Mouse (Mus musculus) thymus, postnatal 4 days (tissue): ENCODE measurements around the gene Nipa1.

Experiments
- DNase-seq: peaks from one replicate; pipeline ENCODE4 v3.0.0; 2021

Gene Nipa1

DNA sequence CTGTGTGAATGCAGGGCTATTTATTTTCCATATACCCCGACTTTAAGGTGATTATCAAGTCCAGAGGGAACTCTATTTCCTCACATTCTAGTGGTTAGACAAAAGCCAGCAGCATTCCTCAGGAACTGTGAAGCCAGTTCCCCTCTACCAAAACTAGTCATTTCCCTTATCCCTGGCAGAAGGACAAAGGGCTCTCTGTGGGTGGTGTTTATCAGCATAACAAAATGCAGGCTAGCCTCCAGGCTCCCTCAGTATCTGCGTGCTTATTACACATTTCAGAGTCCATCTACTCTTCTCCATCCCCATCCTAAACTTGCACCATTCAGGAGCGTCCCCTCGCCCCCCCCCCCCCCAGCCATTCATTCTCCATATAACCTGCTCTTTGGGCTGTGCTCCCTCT, 20.8 kb downstream of the Nipa1 start:
- DNase-seq = no peak

- DNase-seq = no peak
Observed at GRCm38 (mm10) chr7:55995013-55995412, 24.7 kb downstream of the Nipa1 start.

DNA sequence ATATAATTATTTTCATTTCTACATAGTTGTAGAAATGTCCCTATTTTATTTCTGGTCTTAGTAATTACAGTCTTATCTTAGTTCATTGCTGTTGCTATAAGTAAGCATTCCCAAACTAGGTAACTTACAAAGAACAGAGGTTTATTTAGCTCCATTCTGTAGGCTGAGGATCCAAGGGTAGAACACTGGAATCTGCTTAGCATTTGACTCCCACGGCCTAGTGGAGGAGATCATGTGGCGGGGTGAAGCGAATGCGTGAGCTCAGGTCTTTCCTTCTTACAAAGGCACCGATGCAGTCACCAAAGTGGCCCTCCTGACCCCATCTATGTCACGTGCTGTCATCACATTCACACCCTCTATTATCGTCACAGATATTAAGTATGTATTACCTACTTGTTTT, 27.9 kb downstream of the Nipa1 start:
- DNase-seq = no peak

GRCm38 (mm10) chr7:55991129-55991528, 28.6 kb downstream of the Nipa1 start:
- no peak for DNase-seq

GRCm38 (mm10) chr7:55986526-55987214, 33.1 kb downstream of the Nipa1 start:
- peak; percentile 87 for DNase-seq

DNA sequence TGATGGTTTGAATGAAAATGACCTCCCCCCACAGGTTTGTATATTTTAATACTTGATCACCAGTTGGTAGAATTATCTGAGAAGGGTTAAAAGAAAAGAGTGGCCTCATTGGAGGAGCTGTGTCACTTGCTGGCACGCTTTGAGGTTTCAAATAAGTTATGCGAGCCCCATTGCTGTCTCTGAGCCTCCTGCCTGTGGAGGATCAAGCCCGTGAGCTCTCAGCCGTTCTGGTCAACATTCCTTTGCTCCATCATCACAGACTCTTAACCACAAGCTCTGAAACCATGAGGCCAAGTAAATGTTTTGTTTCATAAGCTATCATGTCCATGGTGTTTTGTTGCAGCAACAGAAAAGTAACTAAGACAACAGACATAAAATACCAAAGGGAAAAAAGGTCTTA, 35.0 kb downstream of the Nipa1 start:
- no peak for DNase-seq

- no peak for DNase-seq
Observed at GRCm38 (mm10) chr7:55983107-55983506, 36.6 kb downstream of the Nipa1 start.

DNA sequence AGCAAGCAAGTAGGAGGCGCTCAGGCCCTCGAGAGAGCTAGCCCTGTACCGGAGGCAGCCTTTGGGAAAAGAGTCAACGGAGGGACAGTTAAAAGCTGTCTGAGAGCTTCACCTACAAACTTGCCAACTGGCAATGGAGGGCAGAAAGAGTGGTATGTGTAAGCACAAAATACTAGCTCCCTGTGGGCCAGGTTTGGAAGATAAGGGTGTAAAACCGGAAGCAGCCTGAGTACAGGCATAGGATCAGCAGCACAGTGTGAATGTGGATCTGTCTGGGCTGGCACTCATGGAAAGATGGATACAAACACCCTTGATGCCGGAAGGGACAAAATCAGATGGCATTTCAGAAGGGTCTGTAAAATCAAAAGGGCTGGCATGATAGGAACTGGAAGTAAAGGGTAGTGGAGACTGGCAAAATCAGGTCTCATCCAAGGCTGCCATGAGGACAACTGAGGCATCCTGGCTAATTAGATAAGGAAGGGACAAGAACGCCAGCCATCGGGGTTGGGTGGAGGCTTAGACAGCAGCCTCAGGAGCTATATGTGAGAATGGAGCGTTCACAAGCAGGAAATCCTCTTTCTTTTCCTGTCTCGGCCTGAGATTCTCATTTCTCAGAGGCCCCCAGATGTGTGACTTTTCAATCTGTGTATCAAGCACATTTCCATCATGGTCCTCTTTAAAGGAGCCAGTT, 37.6 kb downstream of the Nipa1 start:
- no peak for DNase-seq

DNA sequence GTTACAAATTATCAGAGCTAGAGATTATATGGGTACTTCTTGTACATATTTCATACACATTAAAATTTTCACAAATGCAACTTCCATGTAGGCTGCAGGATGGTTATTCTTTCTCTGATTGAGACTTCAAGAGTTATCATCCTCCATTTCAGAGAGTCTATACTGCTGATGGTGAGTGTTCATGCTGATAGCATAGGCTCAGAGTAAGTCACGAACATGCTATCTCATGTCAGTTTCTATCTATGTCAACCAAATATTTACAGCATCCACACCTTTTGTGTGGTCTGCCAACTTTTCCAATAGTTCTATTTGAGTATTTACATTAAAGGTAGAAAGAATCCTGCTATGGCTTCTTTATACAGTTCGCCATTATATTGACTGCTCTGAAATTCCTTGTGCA, 38.2 kb downstream of the Nipa1 start:
- DNase-seq = no peak

DNA sequence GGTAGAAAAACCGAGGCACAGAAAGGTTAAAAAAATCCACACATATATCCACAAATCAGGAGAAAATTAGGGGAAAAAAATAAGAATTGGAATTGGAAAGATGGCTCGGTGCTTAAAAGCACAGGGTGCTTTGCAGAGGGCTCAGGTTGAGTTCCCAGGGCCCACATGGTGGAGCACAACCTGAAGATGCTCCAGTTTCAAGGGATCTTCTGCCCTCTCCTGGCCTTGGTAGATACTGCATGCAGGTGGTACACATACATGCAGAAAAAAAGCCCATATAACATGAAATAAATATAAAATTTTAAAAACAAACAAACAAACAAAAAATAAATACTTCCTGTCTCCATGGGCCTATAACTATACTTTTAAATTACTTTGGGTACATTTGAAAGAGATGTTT, 45.3 kb downstream of the Nipa1 start:
- DNase-seq = peak; percentile 40

DNA sequence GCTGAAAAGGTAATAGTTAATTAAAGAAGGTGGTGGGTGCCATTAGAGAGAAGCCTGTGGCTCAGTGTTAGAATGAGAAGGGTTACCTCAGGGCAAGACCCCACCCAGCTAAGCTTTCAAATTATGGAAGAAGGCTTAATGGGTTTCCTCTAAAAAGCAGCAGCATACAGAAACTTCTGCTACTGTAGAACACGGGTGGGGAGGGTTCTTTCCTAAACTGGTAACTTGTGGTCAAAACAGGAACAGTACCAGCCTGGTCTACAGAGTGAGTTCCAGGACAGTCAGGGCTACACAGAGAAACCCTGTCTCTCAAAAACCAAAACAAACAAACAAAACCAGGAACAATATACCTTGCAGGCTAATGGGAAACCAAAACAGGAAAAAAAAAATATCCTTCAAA, 50.3 kb downstream of the Nipa1 start:
- DNase-seq = no peak

GRCm38 (mm10) chr7:55968258-55968901, 51.4 kb downstream of the Nipa1 start:
- peak; percentile 47 for DNase-seq

DNA sequence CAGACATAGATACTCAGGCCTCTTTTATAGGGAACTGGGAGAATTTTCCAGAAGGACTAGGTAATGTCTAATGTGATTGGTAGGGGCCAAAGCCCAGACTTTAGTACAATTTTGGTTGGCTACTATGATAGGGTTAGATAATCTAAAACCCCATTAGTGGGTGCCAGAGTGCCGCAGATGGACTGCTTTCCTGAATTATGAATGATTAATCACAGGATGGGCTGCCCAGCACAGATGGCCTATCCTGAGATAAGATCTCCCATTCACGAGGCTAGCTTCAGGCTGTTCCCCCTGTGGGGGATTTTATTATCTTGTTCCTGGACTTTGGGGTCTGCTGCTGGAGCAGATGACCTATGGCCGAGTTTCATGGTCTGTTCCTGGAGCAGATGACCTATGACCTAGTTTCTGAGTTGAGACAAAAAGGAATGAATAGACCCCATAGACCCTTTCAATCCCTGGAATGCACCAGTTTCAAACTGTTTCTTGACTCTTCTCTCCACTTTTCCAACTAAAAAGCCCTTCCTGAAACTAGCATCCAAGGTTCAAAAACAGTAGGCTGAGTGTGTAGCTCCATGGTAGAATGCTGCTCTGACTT, 52.8 kb downstream of the Nipa1 start:
- no peak for DNase-seq

GRCm38 (mm10) chr7:55962004-55962908, 57.5 kb downstream of the Nipa1 start, which contains the start of gene Nipa2:
Gene Nipa2, minus strand, starts transcription at chr7:55962476.
- DNase-seq = peak; percentile 97

- DNase-seq = no peak
Observed at GRCm38 (mm10) chr7:55960506-55960905, 59.2 kb downstream of the Nipa1 start.

DNA sequence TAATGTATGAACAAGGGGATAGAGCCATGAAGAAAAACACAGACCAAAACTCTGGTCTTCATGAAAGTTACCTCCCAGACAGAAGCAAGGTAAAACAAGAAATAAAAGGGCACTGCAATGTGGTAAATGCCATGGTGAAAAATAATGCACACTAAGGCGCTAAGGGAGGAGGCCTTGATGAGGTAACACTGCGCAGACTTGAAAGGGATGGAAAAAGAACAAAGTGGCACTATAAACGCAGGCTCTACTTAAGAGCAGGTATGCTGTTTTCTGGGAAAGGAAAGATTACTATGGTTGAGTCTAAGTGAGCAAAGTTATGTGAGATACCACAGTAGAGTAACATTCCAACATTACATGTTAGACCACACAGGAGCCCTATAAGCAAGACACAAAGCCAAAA, 60.0 kb downstream of the Nipa1 start:
- DNase-seq = no peak

GRCm38 (mm10) chr7:55957916-55958315, 61.8 kb downstream of the Nipa1 start:
- no peak for DNase-seq

DNA sequence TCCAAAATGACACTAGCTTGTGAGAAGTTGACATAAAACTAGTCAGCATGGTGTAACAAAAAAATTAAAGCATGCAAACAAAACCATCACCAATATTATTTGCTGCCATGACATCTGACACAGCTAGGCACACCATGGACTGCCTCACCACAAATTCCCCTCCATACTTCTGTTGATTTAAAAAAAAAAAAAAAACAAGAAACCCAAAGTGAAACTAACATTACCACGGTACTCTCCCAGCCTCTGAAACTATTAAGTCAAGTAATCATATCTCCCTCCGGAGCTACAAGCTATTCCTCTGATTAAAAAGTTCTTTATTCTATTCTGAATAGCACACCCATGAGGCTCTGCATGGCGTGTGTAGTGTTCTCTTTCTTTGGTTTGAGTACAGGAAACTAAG, 62.6 kb downstream of the Nipa1 start:
- DNase-seq = no peak

- DNase-seq = no peak
Observed at GRCm38 (mm10) chr7:55956054-55956453, 63.7 kb downstream of the Nipa1 start.

GRCm38 (mm10) chr7:55938341-55938740, 81.4 kb downstream of the Nipa1 start:
- DNase-seq = no peak

GRCm38 (mm10) chr7:55935025-55935424, 84.7 kb downstream of the Nipa1 start:
- DNase-seq = no peak

- DNase-seq = no peak
Observed at GRCm38 (mm10) chr7:55928649-55929048, 91.1 kb downstream of the Nipa1 start.
